Comparison of ENCODE assay signal across 14 mouse cellular contexts in genomic region chr4:137481381-137482030, GRCm38 (mm10). TPM values are rescaled to one million over a fixed set of nuclear protein-coding genes. Genes with fewer than 3 reads are reported as not detected.
DNase-seq lines count a peak whose midpoint lies in the region; ATAC-seq and TF ChIP-seq lines count a peak whose summit lies in the region.
"Had no signal": no experiment of that assay in that cellular context is flagged by ENCODE, and none has a peak within 500 bp of the region (broad histone marks: within the 10 kb centered on the region; RNA-seq: fewer than 3 reads in every experiment).

No protein-coding gene starts in this region.

- peak overlapping the region; percentile 34 for H3K4me2 ChIP-seq in heart, embryonic 15.5 days
- no peak overlapping the region for H3K4me2 ChIP-seq in embryonic facial prominence, embryonic 11.5 days (ENCODE audit: low read depth, low read length)
- no peak overlapping the region for H3K4me2 ChIP-seq in limb, embryonic 13.5 days (replicated peaks)
- H3K4me2 ChIP-seq: midbrain, embryonic 13.5 days had no signal

- TF ChIP-seq EP300 in ES-Bruce4 (IDR thresholded peaks at IDR 0.05; ENCODE audit: insufficient read depth, low read depth, low read length) = 0 out of 2 replicates have a peak, but pooled peaks have one; percentile 5

- intact Hi-C loops in heart, postnatal 10 days (cut with DNase I) = no loop called here

- no peak for DNase-seq in heart, postnatal 10 days
- no peak for DNase-seq in embryonic facial prominence, embryonic 11.5 days (ENCODE audit: low spot score)
- no peak for DNase-seq in gastrocnemius, postnatal 4 days (ENCODE audit: low spot score in 2 of 2)
- DNase-seq in spleen, adult 18-20 months = no peak
- no peak for DNase-seq in right cerebral cortex, postnatal 36 days (ENCODE audit: low spot score in 2 of 2)

- no peak overlapping the region for H3K4me3 ChIP-seq in heart, embryonic 15.5 days
- no peak overlapping the region for H3K4me3 ChIP-seq in ES-Bruce4 (ENCODE audit: low read depth, low read length)
- no peak overlapping the region for H3K4me3 ChIP-seq in embryonic facial prominence, embryonic 11.5 days (ENCODE audit: low read depth, low read length)
- no peak overlapping the region for H3K4me3 ChIP-seq in limb, embryonic 13.5 days
- H3K4me3 ChIP-seq: midbrain, embryonic 13.5 days had no signal

- H3K9me3 ChIP-seq in heart, embryonic 15.5 days (replicated peaks) = no peaks in the 10 kb centered on the region
- H3K9me3 ChIP-seq in ES-Bruce4 (replicated peaks; ENCODE audit: control insufficient read depth, insufficient read depth, low read length, poor library complexity, severe bottlenecking) = no peaks in the 10 kb centered on the region
- H3K9me3 ChIP-seq in embryonic facial prominence, embryonic 11.5 days (replicated peaks; ENCODE audit: control insufficient read depth, low read length) = no peaks in the 10 kb centered on the region
- H3K9me3 ChIP-seq in limb, embryonic 13.5 days = no peaks in the 10 kb centered on the region
- H3K9me3 ChIP-seq: midbrain, embryonic 13.5 days had no signal

- TF ChIP-seq CTCF in ES-Bruce4 (IDR thresholded peaks at IDR 0.05; ENCODE audit: low read depth, low read length) = no peak

- no peak overlapping the region; the same call in 1 of the 2 replicates for H3K9ac ChIP-seq in heart, embryonic 15.5 days
- H3K9ac ChIP-seq in ES-Bruce4 (ENCODE audit: low read depth, poor library complexity, severe bottlenecking) = peak overlapping the region; percentile 22; the same call in 1 of the 2 replicates
- H3K9ac ChIP-seq in embryonic facial prominence, embryonic 11.5 days (replicated peaks; ENCODE audit: low read length) = no peak overlapping the region
- H3K9ac ChIP-seq in limb, embryonic 13.5 days = peak overlapping the region; percentile 40
- H3K9ac ChIP-seq: midbrain, embryonic 13.5 days had no signal

- H3K36me3 ChIP-seq in heart, embryonic 15.5 days = no peaks in the 10 kb centered on the region
- H3K36me3 ChIP-seq in ES-Bruce4 (ENCODE audit: control insufficient read depth, insufficient read depth, low read length, poor library complexity, severe bottlenecking) = no peaks in the 10 kb centered on the region
- H3K36me3 ChIP-seq in embryonic facial prominence, embryonic 11.5 days (replicated peaks; ENCODE audit: control insufficient read depth, insufficient read depth, low read depth, low read length) = no peaks in the 10 kb centered on the region
- no peaks in the 10 kb centered on the region for H3K36me3 ChIP-seq in limb, embryonic 13.5 days
- H3K36me3 ChIP-seq: midbrain, embryonic 13.5 days had no signal

- TF ChIP-seq POLR2A in ES-Bruce4 (IDR thresholded peaks at IDR 0.05; ENCODE audit: insufficient read depth, low read length) = no peak

- ATAC-seq in heart, embryonic 15.5 days (replicated peaks; ENCODE audit: insufficient number of reproducible peaks, insufficient read depth, low FRiP score, low read depth) = no peak
- ATAC-seq in embryonic facial prominence, embryonic 11.5 days (replicated peaks; ENCODE audit: insufficient number of reproducible peaks, low FRiP score, low TSS enrichment, low read depth) = no peak
- ATAC-seq in limb, embryonic 13.5 days (ENCODE audit: low FRiP score, low read depth) = no peak; the same call in 1 of the 2 replicates
- ATAC-seq: activated CD4-positive, CD25-positive, alpha-beta regulatory T cell, adult 4 months had no signal

- peaks cover 95% of the 10 kb centered on the region for H3K4me1 ChIP-seq in heart, embryonic 15.5 days (replicated peaks)
- H3K4me1 ChIP-seq in ES-Bruce4 (ENCODE audit: control insufficient read depth, insufficient read depth, low read length) = peaks cover 25% of the 10 kb centered on the region
- peaks cover 35% of the 10 kb centered on the region for H3K4me1 ChIP-seq in embryonic facial prominence, embryonic 11.5 days (ENCODE audit: control insufficient read depth, insufficient read depth, low read length)
- peaks cover 91% of the 10 kb centered on the region for H3K4me1 ChIP-seq in limb, embryonic 13.5 days

- WGBS in heart, embryonic 15.5 days = 44% methylated on average over 13 of the region's 13 CpGs
- 41% methylated on average over 13 of the region's 13 CpGs for WGBS in embryonic facial prominence, embryonic 11.5 days
- 34% methylated on average over 13 of the region's 13 CpGs for WGBS in limb, embryonic 13.5 days

- peak overlapping the region; percentile 87 for H3K27ac ChIP-seq in heart, embryonic 15.5 days
- H3K27ac ChIP-seq in ES-Bruce4 (ENCODE audit: insufficient read depth, low read length) = no peak overlapping the region
- H3K27ac ChIP-seq in embryonic facial prominence, embryonic 11.5 days (replicated peaks; ENCODE audit: low read depth, low read length) = 0 out of 2 replicates have a peak overlapping the region, but pooled peaks have one; percentile 49
- peak overlapping the region; percentile 66; the same call in 1 of the 2 replicates for H3K27ac ChIP-seq in limb, embryonic 13.5 days
- H3K27ac ChIP-seq: midbrain, embryonic 13.5 days had no signal

- no peaks in the 10 kb centered on the region for H3K27me3 ChIP-seq in heart, embryonic 15.5 days
- H3K27me3 ChIP-seq in ES-Bruce4 (ENCODE audit: control insufficient read depth, insufficient read depth, low read length, poor library complexity, severe bottlenecking) = no peaks in the 10 kb centered on the region
- no peaks in the 10 kb centered on the region for H3K27me3 ChIP-seq in embryonic facial prominence, embryonic 11.5 days (ENCODE audit: control insufficient read depth, insufficient read depth, low read length)
- H3K27me3 ChIP-seq in limb, embryonic 13.5 days = no peaks in the 10 kb centered on the region

RNA-seq across cellular contexts. Expression of gene Hspg2, which starts 12.9 kb away (rescaled TPM):
- polyA plus RNA-seq in heart, embryonic 15.5 days (2015; fragmentation: Nextera tagmentation; extraction: Ambion mirVana) = 41.3 and 56.3 TPM in 2 replicates
- 100 to 1,000 TPM; 524 to 560 TPM for total RNA-seq in heart, postnatal 10 days (2021)
- 147 and 184 TPM in 2 replicates for polyA plus RNA-seq in ES-Bruce4 (2011; ENCODE audit: insufficient read depth, insufficient read length, low read depth, missing spikeins)
- polyA plus RNA-seq in embryonic facial prominence, embryonic 11.5 days (2014; fragmentation: Nextera tagmentation; extraction: Ambion mirVana) = 14.4 and 17.6 TPM in 2 replicates
- 29.4 and 29.6 TPM in 2 replicates for polyA plus RNA-seq in limb, embryonic 13.5 days (2015; fragmentation: Nextera tagmentation; extraction: Ambion mirVana)
- 100 to 1,000 TPM; 336 to 381 TPM for total RNA-seq in gastrocnemius, postnatal 4 days (2021)
- polyA plus RNA-seq: activated CD4-positive, CD25-positive, alpha-beta regulatory T cell, adult 4 months had no signal

RNA-seq across cellular contexts. Expression of gene 1700013G24Rik, which starts 28.4 kb away (rescaled TPM):
- polyA plus RNA-seq in heart, embryonic 15.5 days (2015; fragmentation: Nextera tagmentation; extraction: Ambion mirVana) = not detected in 2 replicates
- not detected for total RNA-seq in heart, postnatal 10 days (2021)
- polyA plus RNA-seq in ES-Bruce4 (2011; ENCODE audit: insufficient read depth, insufficient read length, low read depth, missing spikeins) = not detected in 2 replicates
- polyA plus RNA-seq in embryonic facial prominence, embryonic 11.5 days (2014; fragmentation: Nextera tagmentation; extraction: Ambion mirVana) = not detected in 2 replicates
- polyA plus RNA-seq in limb, embryonic 13.5 days (2015; fragmentation: Nextera tagmentation; extraction: Ambion mirVana) = 0.18 TPM in 1 of 2 replicates, not detected in the other
- total RNA-seq in gastrocnemius, postnatal 4 days (2021) = under 1 TPM in 1 of 2 experiments, not detected in 1; 0.34 TPM
- total RNA-seq: gastrocnemius, adult 8-10 months; left cerebral cortex, postnatal 25 days had no signal
- polyA plus RNA-seq: activated CD4-positive, CD25-positive, alpha-beta regulatory T cell, adult 4 months; midbrain, embryonic 13.5 days; spleen, adult 2 months; urinary bladder, adult 2 months had no signal

RNA-seq across cellular contexts. Expression of gene Cela3b, which starts 51.2 kb away (rescaled TPM):
- polyA plus RNA-seq in heart, embryonic 15.5 days (2015; fragmentation: Nextera tagmentation; extraction: Ambion mirVana) = not detected in 2 replicates
- total RNA-seq in heart, postnatal 10 days (2021) = not detected
- not detected in 2 replicates for polyA plus RNA-seq in ES-Bruce4 (2011; ENCODE audit: insufficient read depth, insufficient read length, low read depth, missing spikeins)
- not detected in 2 replicates for polyA plus RNA-seq in embryonic facial prominence, embryonic 11.5 days (2014; fragmentation: Nextera tagmentation; extraction: Ambion mirVana)
- polyA plus RNA-seq in limb, embryonic 13.5 days (2015; fragmentation: Nextera tagmentation; extraction: Ambion mirVana) = 0.15 TPM in 1 of 2 replicates, not detected in the other
- total RNA-seq in gastrocnemius, postnatal 4 days (2021) = under 1 TPM in 1 of 2 experiments, not detected in 1; 0.34 TPM
- total RNA-seq: gastrocnemius, adult 8-10 months; left cerebral cortex, postnatal 25 days had no signal
- polyA plus RNA-seq: activated CD4-positive, CD25-positive, alpha-beta regulatory T cell, adult 4 months; midbrain, embryonic 13.5 days; urinary bladder, adult 2 months had no signal

Comparison
In these comparisons a context has a peak if more than half of its experiments do, and no peak if none do; other contexts are left out.
1. H3K9ac ChIP-seq: peak in ES-Bruce4 (single experiment) and limb, embryonic 13.5 days (single experiment); none in heart, embryonic 15.5 days (single experiment) and embryonic facial prominence, embryonic 11.5 days (single experiment).